Mouse (Mus musculus) liver, embryonic 13.5 days (tissue): Measurements from ENCODE around the gene Tor1b. TPM values are rescaled to one million over a fixed set of nuclear protein-coding genes. Genes with fewer than 3 reads are reported as not detected.
A peak's percentile ranks its signal among the peaks of the same experiment; 100 is the strongest.

Experiments
- ATAC-seq: fragments of 200-750 bp; cut with Nextera tagmentation; 2 replicates; pipeline ENCODE4 v1.8.0; 2017; ENCODE audit warnings: low read depth, mild to moderate bottlenecking, moderate number of reproducible peaks, moderate library complexity
- DNase-seq: peaks from one replicate; pipeline ENCODE4 v3.0.0; 2022
- H3K27ac ChIP-seq: fragments of 300-500 bp; sonication (generic); 2 replicates; pipeline ENCODE4 v1.5.1; 2015; ENCODE audit warnings: moderate library complexity, mild to moderate bottlenecking, inconsistent platforms
- H3K27me3 ChIP-seq: fragments of 300-500 bp; sonication (generic); 2 replicates; pipeline ENCODE4 v1.6.1; 2015; ENCODE audit warnings: mild to moderate bottlenecking, inconsistent platforms
- H3K36me3 ChIP-seq: fragments of 300-500 bp; sonication (generic); 2 replicates; pipeline ENCODE4 v1.6.1; 2015; ENCODE audit warnings: mild to moderate bottlenecking, inconsistent platforms
- H3K4me1 ChIP-seq: fragments of 300-500 bp; sonication (generic); replicated peaks from 2 replicates; pipeline ENCODE4 v1.6.1; 2015; ENCODE audit warnings: inconsistent platforms
- H3K4me2 ChIP-seq: fragments of 300-500 bp; sonication (generic); 2 replicates; pipeline ENCODE4 v1.6.1; 2015; ENCODE audit warnings: inconsistent platforms, mild to moderate bottlenecking, moderate library complexity
- H3K4me3 ChIP-seq: fragments of 300-500 bp; sonication (generic); replicated peaks from 2 replicates; pipeline ENCODE4 v1.5.1; 2015; ENCODE audit warnings: mild to moderate bottlenecking, inconsistent platforms
- H3K9ac ChIP-seq: fragments of 300-500 bp; sonication (generic); 2 replicates; pipeline ENCODE4 v1.6.1; 2015; ENCODE audit warnings: mild to moderate bottlenecking, inconsistent platforms
- H3K9me3 ChIP-seq: fragments of 300-500 bp; sonication (generic); replicated peaks from 2 replicates; pipeline ENCODE4 v1.6.1; 2016; ENCODE audit warnings: inconsistent platforms
- WGBS: fragments of 180-500 bp; shearing (Covaris S2); methylation state at CpG from one replicate; pipeline ENCODE4 v1.1.7; 2015; ENCODE audit not compliant: insufficient replicate concordance; 5-methylcytosine and 5-hydroxymethylcytosine counted together
- polyA plus RNA-seq: library from polyadenylated mRNA; unstranded; fragments of >200 nt; fragmentation: Nextera tagmentation; extraction: Ambion mirVana; gene quantifications from 2 replicates; pipeline ENCODE4 v1.2.1, GENCODE M21; 2015

Tor1b gene
- polyA plus RNA-seq, 1 experiment from 2014 or later: 17.1 TPM

- WGBS: 76% methylated on average over 11 of the region's 11 CpGs
- 0 out of 2 replicates have a peak, but pooled peaks cover 5% of the 10 kb centered on the region for H3K36me3 ChIP-seq
- no peak overlapping the region for H3K4me2 ChIP-seq
- no peaks in the 10 kb centered on the region for H3K4me1 ChIP-seq
- H3K9ac ChIP-seq: no peak overlapping the region
- no peak overlapping the region for H3K27ac ChIP-seq
- no peaks in the 10 kb centered on the region for H3K27me3 ChIP-seq
- ATAC-seq (no peak), DNase-seq (no peak)
- H3K4me3 ChIP-seq: no peak overlapping the region
- H3K9me3 ChIP-seq: no peaks in the 10 kb centered on the region
Observed at GRCm38 (mm10) chr2:30995432-30995996, 42.8 kb downstream of the Tor1b start.

GRCm38 (mm10) chr2:30998443-30999260, 45.9 kb downstream of the Tor1b start:
- Histone ChIP-seq H3K27me3 (no peaks in the 10 kb centered on the region), H3K4me3 (no peak overlapping the region), H3K4me2 (no peak overlapping the region), H3K9ac (no peak overlapping the region), H3K4me1 (no peaks in the 10 kb centered on the region), H3K27ac (no peak overlapping the region), H3K36me3 (peaks cover 12% of the 10 kb centered on the region; the same call in 1 of the 2 replicates), H3K9me3 (no peaks in the 10 kb centered on the region)
- ATAC-seq (no peak), DNase-seq (no peak)
- WGBS: 65% methylated on average over 8 of the region's 8 CpGs

DNA sequence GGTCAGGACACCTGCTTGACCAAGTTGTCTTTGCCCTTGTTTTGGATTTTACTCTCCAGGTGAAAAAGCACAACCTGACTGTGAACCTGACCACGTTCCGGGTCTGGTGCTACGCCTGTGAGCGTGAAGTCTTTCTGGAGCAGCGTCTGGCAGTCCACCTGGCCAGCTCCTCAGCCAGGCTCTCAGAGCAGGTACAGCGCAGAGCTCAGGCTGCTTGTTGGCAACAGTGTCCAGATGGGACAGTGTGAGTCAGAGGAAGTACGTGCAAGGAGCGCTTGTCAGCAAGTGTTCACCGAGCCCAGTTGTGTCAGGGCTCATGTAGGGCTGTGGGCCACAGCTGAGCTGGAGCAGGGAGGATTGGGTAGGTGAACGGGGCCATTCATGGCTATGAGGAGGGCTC, 50.1 kb downstream of the Tor1b start:
- no peak overlapping the region for H3K27ac ChIP-seq
- WGBS: 86% methylated on average over 10 of the region's 10 CpGs
- no peak overlapping the region for H3K9ac ChIP-seq

DNA sequence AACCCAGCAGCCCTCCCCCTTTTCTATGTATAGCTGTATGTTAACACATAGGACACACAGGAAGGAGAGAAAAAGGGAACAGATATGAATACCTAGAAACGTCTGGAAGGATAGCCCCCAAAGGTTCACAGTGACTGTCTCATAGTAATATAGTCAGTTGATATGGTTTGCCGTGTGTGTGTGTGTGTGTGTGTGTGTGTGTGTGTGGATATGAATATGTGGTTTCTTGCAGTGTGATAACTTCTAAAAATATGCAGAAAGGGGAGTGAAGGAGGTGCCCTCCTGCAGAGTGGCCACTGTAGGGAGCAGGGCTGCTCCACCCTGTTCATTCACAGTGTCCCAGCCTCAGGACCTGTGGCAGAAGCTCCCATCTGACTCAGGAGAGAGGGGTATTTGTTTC, 52.7 kb downstream of the Tor1b start:
- peaks cover 40% of the 10 kb centered on the region for H3K4me1 ChIP-seq
- 17% methylated on average over 2 of the region's 2 CpGs for WGBS
- H3K36me3 ChIP-seq: peaks cover 14% of the 10 kb centered on the region
- H3K4me3 ChIP-seq: peak overlapping the region; percentile 49
- peak overlapping the region; percentile 91 for H3K27ac ChIP-seq
- H3K9me3 ChIP-seq: no peaks in the 10 kb centered on the region
- peak overlapping the region; percentile 68 for H3K4me2 ChIP-seq
- peak; percentile 72 for ATAC-seq
- DNase-seq: no peak
- peak overlapping the region; percentile 70 for H3K9ac ChIP-seq
- no peaks in the 10 kb centered on the region for H3K27me3 ChIP-seq

More for the DNA sequence above, 50.1 kb downstream of the Tor1b start:
- DNase-seq (no peak), ATAC-seq (no peak)
- H3K9me3 ChIP-seq: no peaks in the 10 kb centered on the region
- H3K36me3 ChIP-seq: peaks cover 19% of the 10 kb centered on the region
- no peak overlapping the region for H3K4me3 ChIP-seq
- H3K4me1 ChIP-seq: peaks cover 35% of the 10 kb centered on the region
- no peak overlapping the region for H3K4me2 ChIP-seq
- H3K27me3 ChIP-seq: no peaks in the 10 kb centered on the region

GRCm38 (mm10) chr2:31006434-31006833, 53.7 kb downstream of the Tor1b start:
- Histone ChIP-seq H3K4me3 (peak overlapping the region; percentile 49), H3K9ac (peak overlapping the region; percentile 70), H3K36me3 (peaks cover 19% of the 10 kb centered on the region), H3K27me3 (no peaks in the 10 kb centered on the region), H3K9me3 (no peaks in the 10 kb centered on the region), H3K27ac (peak overlapping the region; percentile 91), H3K4me2 (peak overlapping the region; percentile 68), H3K4me1 (peaks cover 40% of the 10 kb centered on the region)
- ATAC-seq (peak; percentile 92), DNase-seq (peak; percentile 82)
- 16% methylated on average over 5 of the region's 5 CpGs for WGBS

DNA sequence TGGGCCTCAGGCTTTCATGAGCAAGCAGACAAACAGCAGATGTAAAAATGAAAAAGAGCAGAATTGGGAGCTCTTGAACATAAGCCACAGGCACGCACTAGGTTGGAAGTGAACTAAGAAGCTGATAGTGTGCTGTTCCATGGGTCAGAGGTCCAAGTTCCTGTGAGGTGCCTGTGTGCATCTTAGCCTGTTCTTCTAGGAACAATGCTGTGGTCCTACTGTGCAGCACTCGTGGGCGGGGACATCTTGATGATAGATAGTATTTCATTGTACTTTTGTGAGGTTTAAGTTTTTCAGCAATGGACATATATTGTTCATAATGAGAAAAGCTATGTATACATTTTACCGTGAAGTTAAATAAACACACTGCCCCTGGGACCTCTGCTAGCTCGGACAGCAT, 54.4 kb downstream of the Tor1b start:
- H3K27me3 ChIP-seq: no peaks in the 10 kb centered on the region
- H3K27ac ChIP-seq: peak overlapping the region; percentile 91
- no peak for ATAC-seq
- no peaks in the 10 kb centered on the region for H3K9me3 ChIP-seq
- H3K4me1 ChIP-seq: peaks cover 40% of the 10 kb centered on the region
- no peak for DNase-seq
- H3K4me3 ChIP-seq: no peak overlapping the region
- peak overlapping the region; percentile 68 for H3K4me2 ChIP-seq
- 64% methylated on average over 5 of the region's 5 CpGs for WGBS
- peaks cover 23% of the 10 kb centered on the region for H3K36me3 ChIP-seq
- peak overlapping the region; percentile 70; the same call in 1 of the 2 replicates for H3K9ac ChIP-seq

Other genes starting within 250 kb of the Tor1b start
- 0.10 and 0.17 TPM in 2 replicates for gene 1700001O22Rik, start 149.3 kb upstream of the Tor1b start, polyA plus RNA-seq
- gene Ntmt1, start 145.1 kb upstream of the Tor1b start, polyA plus RNA-seq: 35.5 and 36.3 TPM in 2 replicates
- 34.6 and 36.6 TPM in 2 replicates for gene Asb6, start 122.6 kb upstream of the Tor1b start, polyA plus RNA-seq
- gene Prrx2, start 118.0 kb upstream of the Tor1b start, polyA plus RNA-seq: 0.53 and 0.57 TPM in 2 replicates
- gene Ptges, start 23.1 kb upstream of the Tor1b start, polyA plus RNA-seq: 0.18 and 0.37 TPM in 2 replicates
- 43.1 and 47.8 TPM in 2 replicates for gene Tor1a, start 15.0 kb downstream of the Tor1b start, polyA plus RNA-seq
- 34.6 and 37.8 TPM in 2 replicates for gene BC005624, start 29.2 kb downstream of the Tor1b start, polyA plus RNA-seq
- 4.7 and 5.0 TPM in 2 replicates for gene Usp20, start 29.3 kb downstream of the Tor1b start, polyA plus RNA-seq
- 5.7 and 6.9 TPM in 2 replicates for gene Fnbp1, start 189.0 kb downstream of the Tor1b start, polyA plus RNA-seq
- gene Gpr107, start 199.4 kb downstream of the Tor1b start, polyA plus RNA-seq: 11.8 and 14.1 TPM in 2 replicates